Mouse (Mus musculus) layer of hippocampus, postnatal 10 days (tissue): ENCODE results near the gene Hspb6. TPM values are rescaled to one million over a fixed set of nuclear protein-coding genes. Genes with fewer than 3 reads are reported as not detected.

Experiments
- DNase-seq, 2 experiments: peaks; one replicate each; pipeline ENCODE4 v3.0.0; 2021; ENCODE audit warnings: low spot score in 2 of 2
- total RNA-seq, 2 experiments: library from RNA; stranded (reverse); gene quantifications; 2 replicates each; pipeline ENCODE4 v1.2.3; 2021

Hspb6 gene
- total RNA-seq, 2 experiments from 2014 or later = 5.3 to 5.6 TPM

GRCm38 (mm10) chr7:30553021-30553589, 1.1 kb downstream of the Hspb6 start:
- peak; percentile 37 to 56 for DNase-seq

GRCm38 (mm10) chr7:30553810-30554584, 2.0 kb downstream of the Hspb6 start:
- DNase-seq = no peak

- DNase-seq = no peak
These were observed 5.0 kb downstream of the Hspb6 start for GRCm38 (mm10) chr7:30556894-30557536.

- DNase-seq = no peak
These were observed 6.0 kb downstream of the Hspb6 start for GRCm38 (mm10) chr7:30557901-30558514.

- DNase-seq = no peak
These were observed 6.9 kb downstream of the Hspb6 start for GRCm38 (mm10) chr7:30558656-30559442.

- peak; percentile 95 to 96 for DNase-seq
These were observed 7.5 kb downstream of the Hspb6 start, which contains the start of gene Lin37 for GRCm38 (mm10) chr7:30559443-30559954. TSS of gene Lin37 (minus strand) at chr7:30559838.

- DNase-seq = no peak
These were observed 8.3 kb downstream of the Hspb6 start for GRCm38 (mm10) chr7:30560296-30560695.

- DNase-seq = no peak
These were observed 10.6 kb downstream of the Hspb6 start for GRCm38 (mm10) chr7:30562526-30563116.

GRCm38 (mm10) chr7:30563117-30563905, 11.3 kb downstream of the Hspb6 start, which contains the start of the genes U2af1l4, Gm49396 and Psenen:
TSS of gene U2af1l4 (plus strand) at chr7:30563301.
TSS of gene Gm49396 (plus strand) at chr7:30563344.
TSS of gene Psenen (minus strand) at chr7:30563627.
- peak; percentile 93 to 96 for DNase-seq

GRCm38 (mm10) chr7:30563906-30564280, 11.9 kb downstream of the Hspb6 start:
- no peak for DNase-seq

- DNase-seq = no peak
These were observed 13.1 kb downstream of the Hspb6 start, which contains the start of gene Igflr1 for GRCm38 (mm10) chr7:30564970-30565571. TSS of gene Igflr1 (plus strand) at chr7:30565427.

- no peak for DNase-seq
These were observed 14.1 kb downstream of the Hspb6 start for GRCm38 (mm10) chr7:30566033-30566432.

GRCm38 (mm10) chr7:30567555-30567954, 15.6 kb downstream of the Hspb6 start:
- DNase-seq = no peak

- no peak for DNase-seq
These were observed 20.4 kb downstream of the Hspb6 start for GRCm38 (mm10) chr7:30572389-30572788.

- DNase-seq = no peak
These were observed 21.0 kb downstream of the Hspb6 start for GRCm38 (mm10) chr7:30572969-30573368.

GRCm38 (mm10) chr7:30579950-30580349, 28.0 kb downstream of the Hspb6 start:
- no peak for DNase-seq

GRCm38 (mm10) chr7:30581547-30581946, 29.6 kb downstream of the Hspb6 start:
- DNase-seq = no peak

GRCm38 (mm10) chr7:30584339-30584738, 32.4 kb downstream of the Hspb6 start:
- DNase-seq = no peak

- no peak for DNase-seq
These were observed 33.2 kb downstream of the Hspb6 start for GRCm38 (mm10) chr7:30585170-30585569.
